Mouse (Mus musculus): ENCODE data around the gene Lax1.

Gene Lax1

GRCm38 (mm10) chr1:133632168-133632567 lies 57.7 kb downstream of the Lax1 start:
- no peak for DNase-seq (ENCODE audit: low spot score)

Data from MN1 (cell line).